Mouse (Mus musculus) kidney, postnatal 10 days (tissue): ENCODE measurements at regions not wholly inside any gene's neighbourhood (a gene's known extent, or its start where the extent isn't known, plus 50 kb on each side); places are given as distances from the start of the nearest gene placed in this dataset.
A peak's percentile ranks its signal among the peaks of the same experiment; 100 is the strongest.

ENCODE experiments used
- DNase-seq: peaks from one replicate; pipeline ENCODE4 v3.0.0; 2021; ENCODE audit warnings: mixed read lengths

DNA sequence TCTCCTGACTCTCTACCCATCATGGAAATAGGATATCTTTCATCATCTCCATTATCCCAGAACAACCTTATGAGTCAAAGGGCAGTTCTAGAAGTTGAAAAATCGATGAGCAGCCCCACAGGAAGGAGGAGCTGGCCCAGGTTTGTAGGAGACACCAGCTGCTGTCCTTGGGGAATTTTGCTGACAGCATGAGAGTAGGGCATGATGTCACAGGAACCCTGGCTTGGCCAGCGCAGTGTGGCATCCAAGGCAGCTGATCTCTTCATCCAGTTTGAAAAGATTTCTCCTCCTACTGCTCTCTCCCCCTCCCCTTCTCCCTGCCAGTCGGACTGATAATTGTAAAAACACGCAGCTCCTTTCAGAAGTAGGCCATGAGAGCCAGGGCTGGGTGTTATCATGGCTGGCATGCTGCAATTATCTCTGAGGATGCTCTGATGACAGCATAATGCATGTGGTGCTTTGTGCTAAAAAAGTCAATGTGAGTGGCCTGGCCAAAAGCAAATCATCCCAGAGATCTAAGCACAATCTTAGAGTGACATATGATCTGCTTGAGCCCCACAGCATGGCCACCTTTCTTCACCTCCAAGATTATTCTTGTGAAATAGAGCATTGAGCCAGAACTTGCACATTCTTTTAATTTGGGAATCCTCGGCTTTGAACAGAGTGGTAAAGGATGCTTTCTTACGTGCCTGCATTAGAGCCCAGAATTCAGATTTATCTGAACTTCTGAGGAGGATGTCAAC is 54.2 kb downstream of the Gjd2 start:
- no peak for DNase-seq

DNA sequence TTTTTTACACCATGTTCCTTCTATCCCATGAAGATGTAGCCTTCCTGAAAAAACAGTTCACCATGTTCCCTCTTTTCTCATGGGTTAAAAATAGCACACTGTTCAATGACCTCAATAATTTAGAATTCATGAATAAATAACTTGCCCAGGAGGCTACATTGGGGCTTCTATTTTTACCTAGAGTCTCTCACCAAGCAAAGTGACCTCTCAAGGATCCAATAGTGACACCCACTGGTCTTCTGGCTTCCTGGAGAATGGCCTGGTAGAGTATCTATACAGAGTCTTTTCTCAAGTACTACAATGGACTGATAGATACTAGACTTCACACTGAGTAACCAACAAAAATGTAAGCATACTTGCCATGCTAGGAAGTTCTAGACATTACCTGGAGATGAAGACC is 60.9 kb downstream of the Gjd2 start:
- DNase-seq, result no peak

DNA sequence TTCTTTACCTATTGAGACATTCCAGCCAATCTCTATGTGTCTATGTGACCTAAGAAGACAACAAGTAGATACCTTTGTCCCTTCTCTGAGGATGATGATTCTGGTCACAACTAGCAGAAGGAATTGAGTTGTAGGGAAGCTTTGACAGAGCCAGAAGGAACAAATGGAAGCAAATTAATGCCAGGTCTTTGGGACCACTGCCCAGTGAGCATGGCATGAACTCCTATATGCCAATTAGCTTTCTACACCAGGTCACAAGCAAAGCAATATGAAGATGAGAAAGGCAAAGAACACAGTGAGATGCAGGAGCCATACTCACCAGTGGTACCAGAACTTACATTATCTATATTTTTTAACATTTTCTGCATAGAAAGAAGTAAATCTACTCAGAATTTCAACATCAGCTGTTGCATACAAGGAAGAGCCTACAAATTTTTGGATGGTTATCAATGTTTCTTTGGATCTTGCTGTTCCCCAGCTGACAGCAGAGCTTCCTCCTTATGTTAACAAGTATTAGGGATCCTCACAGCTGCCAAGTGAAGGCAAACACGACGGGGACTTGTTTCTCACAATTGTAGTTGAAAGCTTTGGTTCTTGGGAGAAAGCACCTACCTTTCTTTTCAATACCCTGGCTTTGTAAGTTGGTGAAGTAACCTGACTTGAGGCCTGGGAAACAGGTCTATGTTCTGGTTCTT is 64.0 kb downstream of the Gjd2 start:
- DNase-seq, result no peak

DNA sequence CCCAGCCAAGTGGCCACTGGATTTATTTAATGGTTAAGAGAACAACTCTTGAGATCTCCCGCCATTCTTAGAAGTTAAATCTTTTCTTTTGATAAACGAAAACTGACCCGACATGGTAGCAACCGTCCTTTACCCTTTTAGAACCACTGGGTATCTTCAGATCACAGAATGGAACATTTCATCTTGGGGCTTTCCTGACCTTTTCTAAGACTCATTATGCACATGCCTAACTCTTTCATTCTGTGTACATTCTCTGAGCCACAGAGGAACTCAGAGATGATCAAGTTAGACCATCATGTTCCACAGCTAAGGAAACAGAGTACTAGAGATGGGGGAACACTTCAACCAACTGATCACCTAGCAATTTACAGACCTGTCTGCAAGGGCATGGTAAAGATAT is 81.7 kb downstream of the Gjd2 start:
- DNase-seq, result no peak

DNA sequence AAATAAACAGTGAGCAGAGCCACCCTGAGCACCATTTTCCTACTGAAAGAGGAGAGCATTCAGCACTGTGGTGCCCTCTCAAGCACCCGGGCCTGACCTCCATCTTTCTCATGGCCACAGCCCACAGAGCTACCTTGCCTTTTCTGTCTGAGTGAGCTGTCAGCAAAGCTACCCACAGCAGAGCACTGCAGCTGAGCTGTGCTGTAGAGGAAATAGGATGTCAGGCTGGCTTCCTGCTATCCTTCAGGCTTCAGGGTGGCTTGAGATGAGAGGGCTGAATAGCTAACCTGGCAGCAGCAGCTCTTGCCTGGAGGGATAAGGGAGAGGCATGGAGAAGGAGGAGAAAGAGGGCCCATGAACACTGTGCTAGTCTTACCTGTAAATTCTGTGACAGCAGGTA is 82.5 kb downstream of the Gjd2 start:
- no peak for DNase-seq

DNA sequence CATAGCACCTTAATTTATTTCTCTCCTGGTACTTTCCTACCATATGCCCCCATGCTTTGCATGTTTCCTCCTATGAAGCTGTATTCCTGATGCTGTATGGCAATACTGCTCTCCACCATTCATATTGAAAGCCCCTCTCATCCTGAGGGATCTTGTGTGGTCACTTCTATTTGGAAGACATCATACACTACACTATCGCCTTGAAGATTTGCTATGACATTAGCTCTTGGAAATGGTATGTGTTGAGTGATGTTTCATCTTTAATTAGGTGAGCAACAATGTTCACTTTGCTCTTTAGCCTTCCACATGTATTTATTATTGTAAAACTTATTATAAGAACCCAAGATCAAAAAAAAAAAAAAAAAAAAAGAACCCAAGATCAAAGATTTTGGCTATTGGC is 81.2 kb upstream of the Arhgap11a start:
- DNase-seq, result no peak

DNA sequence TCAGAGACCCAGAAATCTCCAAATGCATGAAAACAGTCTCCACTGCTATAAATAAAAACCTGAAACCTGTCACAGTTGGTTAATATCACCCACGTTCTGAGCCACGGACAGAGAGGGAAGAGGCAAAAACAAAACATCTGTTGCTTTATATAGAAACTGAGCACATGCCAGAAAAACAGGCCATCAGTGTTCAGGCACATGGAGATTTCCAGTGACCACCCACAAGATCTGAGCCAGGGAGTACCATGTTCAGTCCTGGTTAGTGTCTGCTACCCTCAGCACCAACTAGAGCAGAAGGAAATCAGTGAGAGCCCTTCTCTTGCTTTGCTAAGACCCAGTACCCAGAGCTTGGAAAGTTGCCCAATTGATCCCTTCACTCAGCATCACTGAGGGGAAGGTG is 75.7 kb upstream of the Arhgap11a start:
- no peak for DNase-seq

DNA sequence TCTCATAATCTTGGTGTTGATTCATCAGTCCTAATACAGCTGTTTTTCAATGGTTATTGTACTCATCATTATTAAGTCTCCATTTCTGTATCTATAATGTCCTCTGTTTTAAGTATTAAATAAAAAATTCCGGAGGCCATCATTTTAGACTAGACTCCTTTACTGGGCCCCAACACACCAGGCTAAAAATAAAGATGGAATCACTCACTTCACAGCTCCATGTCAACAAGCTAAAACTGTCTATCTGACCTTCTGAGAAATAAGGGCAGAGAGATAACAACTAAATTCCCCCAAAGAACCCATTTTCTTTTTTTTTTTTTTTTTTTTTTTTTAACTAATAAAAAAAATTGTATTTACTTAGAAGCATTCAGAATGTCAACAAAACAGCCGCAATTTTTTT is 70.5 kb upstream of the Arhgap11a start:
- no peak for DNase-seq

DNA sequence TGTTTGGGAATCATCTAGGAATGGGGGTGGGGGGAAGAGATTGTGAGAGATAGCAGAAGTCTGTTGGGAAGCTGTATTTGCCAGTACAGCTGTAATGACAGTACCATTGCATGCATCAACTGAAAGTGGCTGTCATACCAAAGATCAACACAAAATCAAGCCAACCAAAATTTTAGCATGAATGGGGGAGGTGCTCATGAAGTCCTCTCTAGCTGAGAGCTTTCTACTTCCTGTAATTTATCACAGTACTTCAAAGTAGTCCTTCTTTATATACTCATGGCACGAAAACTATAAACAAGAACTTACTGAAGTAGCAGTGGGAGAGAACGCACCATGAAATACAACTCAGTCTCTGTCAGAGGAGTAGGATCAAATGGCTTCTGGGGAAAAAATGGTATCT is 65.8 kb upstream of the Arhgap11a start:
- no peak for DNase-seq

DNA sequence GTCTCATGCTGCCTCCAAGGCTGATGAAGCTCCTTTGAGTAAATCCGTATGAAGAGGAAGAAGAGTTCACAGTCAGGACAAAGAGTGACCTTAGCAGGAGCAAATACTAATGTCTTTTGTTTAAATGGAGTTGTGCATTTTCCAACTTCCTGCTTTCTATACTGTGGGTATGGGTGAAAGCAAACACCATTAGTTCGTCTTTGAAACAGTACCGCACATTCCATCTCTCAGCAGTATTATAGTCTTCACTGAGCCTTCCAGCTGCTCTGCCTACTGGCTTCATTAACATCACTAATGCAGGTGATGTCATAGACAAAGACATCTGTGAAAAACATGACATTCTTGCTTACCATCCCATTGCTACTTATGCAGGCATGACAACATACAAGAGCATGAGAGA is 62.7 kb upstream of the Arhgap11a start:
- DNase-seq, result no peak

DNA sequence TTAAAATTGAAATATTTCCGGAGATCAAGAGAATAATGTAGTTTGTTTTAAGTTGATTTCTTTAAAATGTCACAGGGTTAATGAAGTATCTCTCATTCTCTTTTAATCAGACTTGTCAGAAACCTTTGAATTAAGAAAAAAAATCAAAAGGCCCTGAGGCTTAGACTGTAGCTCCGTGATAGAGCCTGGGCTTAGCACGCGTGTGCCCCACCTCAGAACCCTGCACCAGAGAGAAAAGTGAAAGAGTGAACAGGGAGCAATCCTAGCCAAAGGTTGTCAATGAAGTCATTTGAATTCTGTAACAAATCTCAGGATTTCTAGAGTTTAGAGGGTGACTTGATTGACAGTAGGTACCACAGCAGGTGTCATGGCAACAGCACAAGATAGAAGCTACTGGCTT is 61.0 kb upstream of the Arhgap11a start:
- DNase-seq, result no peak

DNA sequence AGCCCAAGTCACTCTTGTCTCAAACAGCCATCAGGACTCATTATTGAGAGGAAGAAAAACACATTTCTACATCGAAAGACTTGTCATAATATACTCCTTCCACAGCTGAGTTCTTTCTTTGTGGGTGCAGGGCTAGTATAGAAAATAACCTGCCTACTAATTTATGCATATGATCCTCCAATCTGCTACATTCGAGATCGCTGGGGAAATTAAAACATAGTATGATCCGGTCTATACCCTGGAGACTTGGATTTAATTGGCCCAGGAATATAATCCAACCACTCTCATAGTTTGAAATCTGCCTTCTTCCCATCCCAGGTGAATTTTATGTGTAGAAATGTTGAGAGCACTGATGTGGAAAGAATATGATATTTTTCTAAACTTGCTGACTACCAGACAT is 60.2 kb upstream of the Arhgap11a start:
- DNase-seq, result no peak

DNA sequence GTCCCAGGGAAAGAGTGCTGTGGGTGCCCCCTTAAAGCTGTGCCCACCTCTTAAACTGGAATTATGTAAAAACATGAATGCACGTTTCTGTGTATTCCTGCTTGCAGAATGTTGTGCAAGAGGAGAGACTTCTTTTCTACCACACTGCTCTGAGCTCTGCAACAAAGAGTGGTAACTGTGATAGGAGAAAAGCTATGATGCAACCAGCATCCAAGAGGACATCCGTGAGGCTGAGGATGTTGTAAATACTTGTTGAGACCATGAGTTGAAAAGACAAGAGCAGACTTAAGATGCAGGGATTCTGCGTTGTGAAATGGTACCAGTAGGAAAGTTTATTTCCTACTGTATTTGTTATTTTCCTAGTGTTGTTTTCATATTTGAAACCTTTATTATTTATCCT is 56.0 kb upstream of the Arhgap11a start:
- no peak for DNase-seq

DNA sequence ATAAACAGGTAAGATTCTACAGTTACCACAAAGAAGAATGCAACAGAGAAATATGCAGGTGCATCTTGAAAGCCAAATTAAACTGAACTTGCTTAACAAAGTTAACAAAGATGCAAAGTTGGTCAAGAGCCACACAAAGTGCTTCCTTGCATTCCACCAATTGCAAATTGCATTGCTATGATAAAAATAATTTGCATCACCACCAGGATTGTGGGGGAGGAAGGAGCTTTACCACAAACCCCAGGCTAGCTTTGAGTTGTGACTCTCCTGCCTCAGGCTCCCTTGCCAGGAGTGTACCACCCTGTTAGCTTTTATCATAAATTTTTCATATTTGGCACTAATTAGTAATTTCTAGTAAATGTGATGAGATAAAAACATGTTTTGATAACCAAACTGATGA is 55.4 kb upstream of the Arhgap11a start:
- DNase-seq, result no peak

DNA sequence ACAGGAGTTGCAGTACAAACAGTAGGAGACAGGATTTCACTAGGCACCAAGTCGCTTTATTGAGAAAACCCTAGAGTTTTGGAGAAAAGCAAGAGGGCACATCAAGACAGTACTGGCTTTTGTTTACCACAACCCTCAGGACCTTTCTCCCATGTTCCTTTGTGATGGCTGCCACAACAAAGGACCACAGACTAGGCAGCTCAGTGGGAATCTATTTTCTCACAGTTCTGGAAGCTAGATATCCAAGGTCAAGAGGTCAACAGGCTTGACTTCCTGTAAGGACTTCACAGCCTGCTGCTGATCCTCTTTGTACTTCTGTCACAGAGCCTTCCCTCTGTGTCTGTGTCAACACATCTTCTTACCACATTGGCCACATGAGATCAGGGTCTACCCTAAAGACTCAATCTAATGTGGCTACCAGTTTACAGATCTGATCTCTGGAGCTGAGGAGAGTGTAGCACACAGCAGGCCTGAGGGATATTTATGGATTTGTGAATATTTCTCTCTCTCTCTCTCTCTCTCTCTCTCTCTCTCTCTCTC is 54.6 kb upstream of the Arhgap11a start:
- no peak for DNase-seq

DNA sequence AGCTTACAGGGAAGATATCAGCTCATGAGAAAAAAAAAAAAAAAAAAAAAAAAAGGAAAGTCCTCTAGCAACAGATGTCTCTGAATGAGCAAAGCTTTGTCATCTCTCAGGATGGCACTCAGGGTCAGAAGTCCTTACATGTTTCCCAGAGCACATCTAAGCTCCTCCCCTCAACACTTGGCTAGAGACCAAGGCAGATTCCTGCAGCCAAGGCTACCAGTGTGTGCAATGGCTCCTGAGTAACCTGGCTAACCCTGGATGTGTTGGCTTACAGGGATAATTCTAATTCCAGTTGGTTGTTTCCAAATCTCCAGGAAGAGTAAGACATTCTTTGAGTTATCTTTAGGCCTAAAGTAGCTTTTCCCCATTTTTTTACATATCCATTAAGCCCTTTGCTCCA is 53.9 kb upstream of the Arhgap11a start:
- DNase-seq, result peak; percentile 11

DNA sequence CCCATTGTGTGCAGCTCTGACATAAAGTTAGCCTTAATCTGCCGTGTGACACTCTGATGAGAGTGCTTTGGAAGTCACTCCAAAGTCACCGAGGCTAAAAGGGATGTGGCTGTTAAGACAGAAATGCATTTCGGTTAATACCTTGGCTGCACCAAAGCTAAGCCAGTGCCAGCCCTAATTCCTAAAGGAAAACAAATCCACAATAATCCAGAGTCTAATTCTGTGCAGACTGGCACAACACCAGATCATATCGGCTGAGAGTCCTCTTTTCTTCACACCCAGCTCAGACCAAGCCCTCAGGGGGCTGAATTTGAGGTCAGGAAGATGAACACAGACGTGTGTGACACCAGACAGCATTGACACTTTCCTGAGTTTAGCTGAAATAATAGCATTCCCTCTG is 52.0 kb upstream of the Arhgap11a start:
- no peak for DNase-seq

DNA sequence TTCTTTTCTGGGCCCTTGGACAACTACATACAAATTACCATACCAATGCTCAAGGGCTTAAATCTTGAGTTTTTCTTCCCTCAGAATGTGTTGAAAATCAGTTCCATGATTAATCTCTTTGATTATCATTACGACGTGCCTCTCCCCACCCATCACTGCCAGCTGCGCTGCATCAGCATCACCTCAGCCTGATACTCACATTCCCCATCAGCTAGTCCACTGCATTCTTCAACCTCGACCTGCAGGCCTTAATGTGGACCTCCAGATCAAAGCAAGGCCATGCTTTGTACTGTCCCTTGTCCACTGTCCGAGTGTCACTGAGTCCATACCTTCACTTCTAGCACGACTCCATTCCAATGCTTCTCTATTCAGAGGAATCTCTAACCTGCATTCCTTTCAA is 50.3 kb upstream of the Arhgap11a start:
- DNase-seq, result no peak
